Mouse (Mus musculus) MEL (cell line): ENCODE measurements at regions not wholly inside any gene's neighbourhood (a gene's known extent, or its start where the extent isn't known, plus 50 kb on each side); places are given as distances from the start of the nearest gene placed in this dataset.

Experiments
- CHD2 ChIP-seq: IDR thresholded peaks from 2 replicates; pipeline ENCODE4 v1.6.1; 2011; ENCODE audit warnings: low read length, improper control_type of control experiment
- CTCF ChIP-seq, 3 experiments: IDR thresholded peaks in 2 of 3; conservative IDR thresholded peaks in 1 of 3; 2 replicates each; pipeline ENCODE4 v1.5.1; 2011 to 2012; ENCODE audit warnings: low read length in 3 of 3, low read depth in 2 of 3, mild to moderate bottlenecking in 2 of 3, improper control_type of control experiment in 1 of 3, inconsistent platforms in 1 of 3, mixed read lengths in 1 of 3, moderate library complexity in 1 of 3; ENCODE audit not compliant: control insufficient read depth in 1 of 3, insufficient read depth in 1 of 3, poor library complexity in 1 of 3, severe bottlenecking in 1 of 3
- EP300 ChIP-seq, 2 experiments: IDR thresholded peaks; 2 replicates each; pipeline ENCODE4 v1.6.1; 2011; ENCODE audit warnings: improper control_type of control experiment in 2 of 2, low read length in 2 of 2, low read depth in 1 of 2, mild to moderate bottlenecking in 1 of 2
- GATA1 ChIP-seq: IDR thresholded peaks from 2 replicates; pipeline ENCODE4 v1.6.1; 2011; ENCODE audit warnings: low read depth, low read length, improper control_type of control experiment
- JUND ChIP-seq: IDR thresholded peaks from 2 replicates; pipeline ENCODE4 v1.6.1; 2011; ENCODE audit warnings: low read depth, mild to moderate bottlenecking, improper control_type of control experiment, low read length
- MEF2A ChIP-seq: IDR thresholded peaks from 2 replicates; pipeline ENCODE4 v1.6.1; 2014; ENCODE audit warnings: low read depth, mild to moderate bottlenecking, inconsistent platforms, low read length, improper control_type of control experiment; ENCODE audit not compliant: poor library complexity, insufficient replicate concordance, severe bottlenecking; ENCODE audit errors: extremely low read depth
- MYB ChIP-seq: IDR thresholded peaks from 2 replicates; pipeline ENCODE4 v1.6.1; 2011; ENCODE audit warnings: mild to moderate bottlenecking, low read depth, low read length, improper control_type of control experiment
- POLR2A ChIP-seq, 2 experiments: IDR thresholded peaks; 2 replicates each; pipeline ENCODE4 v1.6.1; 2011 to 2012; ENCODE audit warnings: low read length in 2 of 2, mild to moderate bottlenecking in 2 of 2, control low read depth in 1 of 2, improper control_type of control experiment in 1 of 2, low read depth in 1 of 2, moderate library complexity in 1 of 2; ENCODE audit not compliant: control insufficient read depth in 1 of 2, insufficient read depth in 1 of 2, poor library complexity in 1 of 2
- RAD21 ChIP-seq: IDR thresholded peaks from 2 replicates; pipeline ENCODE4 v1.6.1; 2011; ENCODE audit warnings: mild to moderate bottlenecking, low read depth, low read length, improper control_type of control experiment
- SIN3A ChIP-seq: IDR thresholded peaks from 2 replicates; pipeline ENCODE4 v1.6.1; 2012; ENCODE audit warnings: low read length, improper control_type of control experiment, inconsistent platforms
- TCF12 ChIP-seq: IDR thresholded peaks from 2 replicates; pipeline ENCODE4 v1.6.1; 2014; ENCODE audit warnings: low read depth, mild to moderate bottlenecking, inconsistent platforms, low read length, improper control_type of control experiment, moderate library complexity
- USF1 ChIP-seq: IDR thresholded peaks from 2 replicates; pipeline ENCODE4 v1.6.1; 2014; ENCODE audit warnings: low read depth, mild to moderate bottlenecking, inconsistent platforms, low read length, improper control_type of control experiment, moderate library complexity
- ZC3H11A ChIP-seq: IDR thresholded peaks from 2 replicates; pipeline ENCODE4 v1.6.1; 2012; ENCODE audit warnings: low read depth, mild to moderate bottlenecking, inconsistent platforms, low read length, improper control_type of control experiment
- ZKSCAN1 ChIP-seq: IDR thresholded peaks from 2 replicates; pipeline ENCODE4 v1.6.1; 2012; ENCODE audit warnings: low read depth, mild to moderate bottlenecking, inconsistent platforms, low read length, improper control_type of control experiment, moderate library complexity

DNA sequence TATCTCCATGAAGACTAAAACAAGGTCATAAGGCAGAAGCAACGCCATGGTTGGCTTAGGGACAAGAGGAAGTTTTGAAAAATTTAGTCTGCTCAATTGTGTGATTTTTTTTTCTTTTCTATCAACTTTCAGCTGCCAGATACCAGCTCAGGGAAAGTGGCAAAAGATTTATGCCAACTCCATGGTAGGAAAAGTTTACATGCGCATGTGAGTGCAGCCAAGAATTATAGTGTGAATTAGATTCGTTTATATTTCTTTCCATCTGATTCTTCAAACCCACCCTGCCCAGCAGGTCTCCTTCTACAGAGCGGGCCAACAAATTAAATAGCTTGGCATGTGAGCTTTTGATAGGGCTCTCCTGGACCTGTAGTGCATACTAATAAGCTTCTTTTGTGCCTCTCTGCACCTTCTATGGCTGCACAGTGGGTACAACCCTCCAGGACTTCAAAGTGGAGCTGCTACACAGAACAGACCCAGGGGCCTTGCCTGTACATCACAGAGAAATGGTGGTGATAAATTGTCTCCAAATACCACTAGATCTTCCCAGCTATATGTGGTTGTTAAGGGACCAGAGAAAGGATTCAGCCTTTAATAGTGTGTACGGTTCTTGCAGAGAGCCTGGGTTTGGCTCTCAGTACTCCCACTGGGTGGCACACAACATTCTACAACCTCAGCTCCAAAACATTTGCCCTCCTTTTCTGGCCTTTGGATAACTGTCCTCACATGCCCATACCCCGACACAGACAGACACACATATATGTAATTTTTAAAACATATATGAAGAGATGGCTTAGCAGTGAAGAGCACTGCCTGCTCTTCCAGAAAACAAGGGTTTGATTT, 135.0 kb downstream of the Basp1 start:
- TF ChIP-seq EP300 (IDR thresholded peaks at IDR 0.05; ENCODE audit: low read depth in 1 of 2, low read length in 2 of 2) (no peak), GATA1 (no peak), MEF2A (no peak), RAD21 (no peak), USF1 (no peak), SIN3A (no peak), CTCF (IDR thresholded peaks at IDR 0.05 in 2 of 3, conservative IDR thresholded peaks at IDR 0.05 in 1 of 3; ENCODE audit: control insufficient read depth in 1 of 3, insufficient read depth in 1 of 3, low read depth in 2 of 3, low read length in 3 of 3, poor library complexity in 1 of 3, severe bottlenecking in 1 of 3) (no peak), TCF12 (no peak), CHD2 (no peak), JUND (no peak), MYB (no peak), ZKSCAN1 (no peak), POLR2A (IDR thresholded peaks at IDR 0.05; ENCODE audit: control insufficient read depth in 1 of 2, insufficient read depth in 1 of 2, low read depth in 1 of 2, low read length in 2 of 2, poor library complexity in 1 of 2) (no peak), ZC3H11A (no peak)
